Mouse (Mus musculus): Measurements from ENCODE around the gene Egflam.

Gene Egflam

GRCm38 (mm10) chr15:7217273-7217598 is 181.0 kb downstream of the Egflam start:
- no peak for DNase-seq (ENCODE audit: low read depth, low spot score)

DNA sequence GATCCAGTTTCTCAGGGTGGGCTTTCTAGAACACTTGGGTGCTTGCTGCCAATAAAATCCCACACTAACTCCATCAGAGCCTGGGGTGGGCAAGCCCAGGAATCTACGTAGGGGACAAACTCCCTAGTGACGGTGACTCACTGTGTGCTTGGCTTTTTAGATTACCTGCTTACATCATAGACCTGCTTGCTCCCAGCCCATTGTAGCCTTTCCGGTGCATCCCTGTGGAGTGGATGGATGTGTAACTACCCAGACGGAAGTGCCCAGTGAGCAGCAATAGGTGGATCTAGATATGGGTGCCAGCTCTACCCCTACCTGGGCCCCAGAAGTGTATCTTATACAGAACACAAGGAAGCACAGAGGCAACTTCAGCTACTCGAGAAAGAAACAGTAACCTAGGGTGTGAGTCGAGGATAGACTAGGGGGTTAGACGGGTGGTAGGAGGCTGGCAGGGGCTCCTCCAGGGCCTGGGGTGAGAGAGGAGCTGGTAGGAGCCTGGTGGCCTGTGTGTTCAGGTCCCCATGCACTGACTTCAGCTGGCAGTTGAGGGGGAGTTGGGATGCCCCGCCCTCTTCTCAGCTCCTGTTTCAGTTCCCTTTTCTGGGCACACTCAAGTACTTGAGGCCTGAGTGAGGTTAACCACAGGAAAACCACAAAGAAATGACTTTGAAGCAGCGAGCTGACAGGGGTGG is 181.5 kb downstream of the Egflam start:
- DNase-seq (ENCODE audit: low read depth, low spot score) = no peak

DNA sequence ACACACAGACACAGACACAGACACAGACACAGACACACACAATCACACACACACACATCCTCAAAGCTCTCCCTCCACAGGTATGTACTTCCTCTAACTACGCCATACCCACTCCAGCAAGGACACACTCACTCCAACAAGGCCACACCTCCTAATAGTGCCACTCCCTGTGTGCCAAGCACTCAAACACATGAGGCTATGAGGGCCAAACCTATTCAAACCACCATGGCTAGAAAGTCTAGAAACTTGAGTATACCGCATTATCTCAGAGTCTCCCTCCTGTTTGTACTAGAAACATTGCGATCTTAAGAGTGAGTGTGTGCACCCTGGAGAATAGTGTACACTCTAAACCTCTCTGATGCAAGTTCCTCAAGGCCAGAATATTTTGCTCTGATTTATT is 182.3 kb downstream of the Egflam start:
- DNase-seq (ENCODE audit: low read depth, low spot score) = no peak

- DNase-seq (ENCODE audit: low read depth, low spot score) = no peak
These were observed 184.5 kb downstream of the Egflam start for GRCm38 (mm10) chr15:7213683-7214082.

GRCm38 (mm10) chr15:7208180-7208579 is 190.0 kb downstream of the Egflam start:
- no peak for DNase-seq (ENCODE audit: low read depth, low spot score)

DNA sequence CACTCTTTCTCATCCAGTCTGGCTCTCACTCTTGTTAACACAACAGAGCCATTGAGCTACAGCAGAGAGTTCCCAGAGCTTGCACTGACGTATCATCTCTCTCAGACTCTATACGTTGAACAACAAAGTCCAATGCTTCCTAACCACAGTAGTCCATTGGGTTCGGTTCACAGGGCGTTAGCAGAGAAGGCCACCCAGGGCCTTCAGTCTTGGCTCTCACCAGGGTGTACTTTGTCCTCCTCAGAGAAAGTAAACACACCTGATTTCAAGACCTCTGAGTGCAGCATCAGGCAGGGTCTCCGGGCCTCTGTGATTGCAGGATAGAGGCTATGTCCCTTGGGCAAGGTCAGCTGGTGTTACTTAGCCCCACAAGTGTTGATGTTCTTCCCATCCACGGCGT is 190.9 kb downstream of the Egflam start:
- DNase-seq (ENCODE audit: low read depth, low spot score) = no peak

DNA sequence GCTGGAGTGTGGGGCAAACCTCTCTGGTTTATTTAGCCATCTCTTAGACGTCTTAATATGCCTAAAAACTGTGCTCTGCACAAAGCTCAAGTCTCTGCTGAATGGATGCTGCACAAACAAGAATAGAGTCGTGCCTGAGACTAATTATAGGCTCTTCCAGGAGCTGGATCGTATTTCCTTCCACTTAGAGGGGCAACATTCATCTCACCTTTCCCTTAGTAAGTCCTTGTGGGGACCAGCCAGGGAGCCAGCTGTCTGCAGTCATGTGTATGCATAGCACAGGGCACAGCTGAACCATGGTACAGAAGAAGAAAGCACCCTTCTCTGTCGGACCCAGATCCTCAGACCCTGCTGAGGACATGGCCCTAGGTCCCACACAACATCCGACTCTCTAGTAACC is 192.1 kb downstream of the Egflam start:
- DNase-seq (ENCODE audit: low read depth, low spot score) = no peak

- no peak for DNase-seq (ENCODE audit: low read depth, low spot score)
These were observed 193.3 kb downstream of the Egflam start for GRCm38 (mm10) chr15:7204917-7205316.

DNA sequence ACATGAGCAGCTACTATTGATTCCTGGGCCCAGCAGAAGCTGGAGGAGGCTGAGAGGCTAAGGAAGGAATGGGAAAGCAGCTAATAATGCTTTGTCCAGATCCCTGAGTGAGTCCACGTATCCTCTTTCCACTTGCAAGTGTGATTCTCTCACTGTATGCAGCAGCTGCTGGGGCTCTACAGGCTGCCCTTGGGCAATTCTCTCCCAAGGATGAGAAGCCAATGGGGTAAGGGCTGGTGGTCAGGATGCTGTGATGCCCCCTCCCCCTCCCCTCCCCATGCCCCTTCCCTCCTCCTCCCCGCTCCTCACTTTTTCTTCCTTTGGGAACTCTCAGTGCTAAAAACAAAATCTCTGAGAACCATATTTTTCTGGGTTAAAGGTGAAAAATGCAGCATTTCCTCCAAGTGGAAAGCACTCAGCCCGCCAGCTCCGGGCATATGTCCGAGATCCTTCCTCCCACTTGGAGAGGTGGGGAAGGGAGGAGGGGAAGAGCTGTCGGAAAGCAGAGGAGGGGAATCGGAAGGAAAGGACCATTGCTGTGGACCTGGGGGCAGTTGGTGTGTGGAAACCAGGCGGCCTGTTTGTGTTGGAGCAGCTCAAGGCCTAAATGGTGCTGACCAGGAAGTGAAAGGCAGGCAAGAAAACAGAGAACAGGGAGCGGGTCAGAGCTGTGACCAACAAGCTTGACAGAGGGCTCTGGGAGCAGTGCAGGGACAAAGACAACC is 194.4 kb downstream of the Egflam start:
- no peak for DNase-seq (ENCODE audit: low read depth, low spot score)

DNA sequence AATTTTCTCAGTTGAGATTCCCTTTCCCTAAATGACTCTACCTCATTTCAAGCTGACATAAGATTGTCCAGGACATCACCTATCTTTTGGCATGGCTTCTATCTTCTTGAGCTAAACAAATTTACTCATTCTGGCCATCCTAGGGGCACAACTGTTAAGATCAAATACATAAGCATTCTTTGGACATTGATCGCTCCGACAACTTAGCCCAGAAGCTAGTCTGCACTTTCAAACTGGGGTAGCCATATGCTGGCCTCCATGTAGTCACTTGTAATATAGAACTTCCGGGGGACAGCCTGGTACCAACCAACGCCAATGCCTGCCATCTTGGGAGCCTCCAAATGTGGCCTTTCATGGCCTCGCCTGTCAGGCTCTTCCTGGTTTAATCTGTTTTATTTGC is 195.2 kb downstream of the Egflam start:
- DNase-seq (ENCODE audit: low read depth, low spot score) = no peak

DNA sequence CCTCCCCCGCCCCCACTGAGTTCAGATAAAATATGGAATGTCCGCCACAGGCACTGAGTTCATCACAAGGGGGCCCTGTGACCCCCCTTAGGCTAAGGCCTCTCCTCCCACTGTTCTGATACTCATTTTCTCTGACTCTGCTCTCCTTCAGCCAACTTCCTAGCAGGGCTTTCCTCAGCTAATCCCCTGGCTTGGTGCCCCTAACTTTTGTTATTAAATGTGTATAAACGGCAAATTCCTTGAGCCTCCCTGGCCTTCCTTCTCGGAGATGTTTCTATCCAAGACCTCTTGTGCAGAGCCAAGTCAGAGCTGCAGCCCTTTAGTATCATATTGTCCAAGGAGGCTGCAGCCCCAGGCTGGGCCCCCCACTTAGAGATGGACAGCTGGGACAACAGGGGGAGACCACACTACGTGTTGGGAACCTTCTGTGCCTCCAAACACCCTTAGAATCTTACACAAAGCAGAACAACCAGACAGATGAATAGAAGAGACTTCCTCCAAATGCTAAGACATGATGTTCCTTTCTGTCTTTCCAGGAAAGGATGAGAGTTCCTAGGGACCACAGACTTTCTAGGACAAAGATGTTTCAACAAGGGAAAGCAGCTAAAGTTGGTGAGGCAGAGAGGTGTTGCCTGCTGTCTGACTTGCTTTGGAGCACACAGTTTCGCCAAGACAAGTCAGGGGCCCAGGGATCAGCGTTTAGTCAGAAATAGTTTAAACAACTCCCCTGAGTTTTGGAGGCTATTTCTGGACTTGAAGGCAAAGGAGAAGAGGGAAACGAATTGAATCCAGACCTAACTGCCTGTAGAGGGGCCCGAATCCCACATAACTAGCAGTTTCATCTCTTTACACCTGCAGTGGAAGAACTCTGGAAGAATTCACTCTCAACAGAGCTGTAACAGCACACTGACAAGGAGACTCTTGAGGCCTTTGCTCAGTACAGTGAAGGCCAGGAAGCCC is 196.5 kb downstream of the Egflam start:
- DNase-seq (ENCODE audit: low read depth, low spot score) = no peak

- DNase-seq (ENCODE audit: low read depth, low spot score) = no peak
These were observed 197.9 kb downstream of the Egflam start for GRCm38 (mm10) chr15:7200286-7200685.

DNA sequence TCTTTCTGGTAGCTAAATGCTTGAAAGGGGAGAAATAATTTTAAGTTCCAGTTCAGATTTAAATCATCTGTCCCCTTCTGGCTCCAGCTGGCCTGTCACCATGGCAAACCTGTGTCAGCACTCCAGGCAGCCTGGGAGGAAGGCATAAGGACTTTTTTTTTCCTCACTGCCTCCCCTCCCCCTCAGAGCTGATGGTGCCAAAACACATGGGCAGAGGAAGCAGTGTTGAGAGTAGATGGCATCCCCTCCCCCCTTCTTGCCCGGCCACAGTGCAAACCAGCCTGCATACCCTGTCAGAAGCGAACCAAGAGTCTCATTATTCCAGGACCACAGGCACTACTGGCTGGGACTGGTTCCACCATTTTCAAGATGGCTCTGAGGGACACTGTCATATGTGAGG is 199.4 kb downstream of the Egflam start:
- DNase-seq (ENCODE audit: low read depth, low spot score) = no peak

- no peak for DNase-seq (ENCODE audit: low read depth, low spot score)
These were observed 200.3 kb downstream of the Egflam start for GRCm38 (mm10) chr15:7197652-7198445.

DNA sequence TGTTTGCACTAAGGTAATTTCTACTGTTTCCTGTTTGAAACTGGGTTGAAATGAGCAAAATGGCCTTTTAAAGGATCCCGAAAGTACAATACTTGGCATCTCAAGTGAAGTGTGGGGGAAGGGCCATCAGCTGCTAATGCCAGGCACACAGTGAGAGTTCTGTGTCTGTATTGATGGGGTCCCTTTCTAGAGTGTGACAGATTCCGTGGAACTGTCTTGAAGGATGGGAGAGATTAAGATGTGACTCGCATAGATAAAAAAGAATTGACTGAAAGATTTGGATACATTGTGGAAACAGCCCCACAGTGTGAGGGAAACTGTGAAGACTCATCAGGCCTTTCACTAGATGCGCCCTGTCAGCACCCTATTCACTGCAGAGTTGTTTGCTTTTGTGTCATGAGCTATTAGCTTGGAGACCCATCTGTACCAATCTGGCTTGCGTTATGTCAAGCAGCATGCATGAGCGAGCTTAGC is 203.4 kb downstream of the Egflam start:
- no peak for DNase-seq (ENCODE audit: low read depth, low spot score)

DNA sequence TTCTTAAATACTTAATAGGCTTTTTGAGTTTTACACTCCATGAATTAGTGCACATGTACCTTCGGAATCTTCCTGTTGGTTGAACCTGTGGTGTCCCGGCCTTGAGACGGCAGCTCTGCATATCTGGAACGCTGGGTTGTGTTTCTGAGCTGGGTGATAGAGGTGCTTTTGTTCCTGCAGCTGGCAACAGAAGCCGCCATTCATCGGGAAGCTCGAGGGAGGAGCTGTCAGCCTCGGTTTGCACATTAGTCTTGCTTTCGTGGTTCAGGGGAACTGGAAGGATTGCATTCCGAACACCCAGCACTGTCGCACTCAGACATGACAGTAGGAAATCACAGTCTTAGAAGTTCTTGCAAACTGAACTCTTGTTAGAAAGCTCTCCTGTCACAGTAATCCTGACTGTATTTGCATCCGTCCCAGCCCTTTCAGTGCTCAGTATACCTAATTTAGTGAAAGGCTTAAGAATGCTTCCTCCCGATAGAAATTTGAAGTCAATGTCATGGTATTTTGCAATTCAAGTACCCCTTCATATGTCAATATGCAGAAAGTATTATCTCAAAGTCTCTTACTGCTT is 204.0 kb downstream of the Egflam start:
- peak; percentile 30 for DNase-seq (ENCODE audit: low read depth, low spot score)

GRCm38 (mm10) chr15:7192582-7192981 is 205.6 kb downstream of the Egflam start:
- DNase-seq (ENCODE audit: low read depth, low spot score) = no peak

- DNase-seq (ENCODE audit: low read depth, low spot score) = no peak
These were observed 207.1 kb downstream of the Egflam start for GRCm38 (mm10) chr15:7191074-7191473.

DNA sequence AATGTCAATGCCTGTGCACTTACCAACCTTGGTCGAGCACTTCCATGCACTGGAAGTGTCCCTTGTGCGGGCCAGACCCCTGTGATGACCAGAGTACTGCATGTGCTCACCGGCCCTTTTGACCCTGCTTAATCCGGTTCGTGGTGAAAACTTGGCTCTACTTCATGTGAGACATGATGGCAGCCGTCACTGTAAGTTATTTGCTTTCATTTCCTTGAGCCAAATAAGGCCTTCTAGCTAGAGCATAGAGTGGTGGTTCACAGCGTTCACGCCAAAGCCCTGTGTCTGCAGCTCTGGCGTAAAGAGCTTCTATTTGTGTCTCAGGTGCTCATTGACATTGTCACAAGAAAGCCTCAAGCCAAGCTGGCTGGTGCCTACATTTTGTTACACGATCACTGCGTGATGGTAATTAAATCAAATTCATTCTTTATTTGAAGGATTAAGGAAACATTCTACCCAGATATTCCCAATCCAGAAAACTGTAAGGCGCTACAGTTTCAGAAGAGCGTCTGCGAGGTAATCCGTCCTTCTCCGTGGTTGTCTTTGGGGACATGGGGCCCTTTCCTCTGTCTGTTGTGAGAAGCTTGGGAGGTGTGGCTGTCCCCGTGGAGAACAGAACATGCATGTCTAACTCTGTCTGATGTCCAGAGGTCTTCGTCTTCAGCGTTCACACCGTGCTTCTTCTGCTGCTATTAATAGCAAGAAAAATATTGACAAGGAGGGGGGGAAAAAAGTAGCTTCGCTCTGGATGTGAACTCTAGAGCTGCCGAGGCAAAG is 208.3 kb downstream of the Egflam start:
- DNase-seq (ENCODE audit: low read depth, low spot score) = no peak

DNA sequence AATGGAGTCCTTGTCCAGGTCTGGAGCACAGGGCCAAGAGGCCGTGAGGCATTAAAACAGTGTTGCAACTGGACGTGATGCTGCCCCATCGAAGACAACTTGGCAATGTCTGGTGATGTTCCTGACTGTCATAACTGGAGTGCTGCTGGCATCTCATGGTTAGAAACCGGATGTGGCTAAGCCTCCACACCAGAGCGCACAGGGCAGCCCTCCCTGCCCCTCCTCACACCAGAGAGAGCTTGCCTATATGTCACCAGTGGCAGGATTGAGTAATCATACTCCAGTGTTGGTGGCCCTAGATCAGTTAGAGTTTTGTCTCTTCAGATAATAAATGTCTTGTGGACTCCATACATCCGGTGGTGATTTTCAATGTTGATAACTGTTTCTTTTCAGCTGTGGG is 210.5 kb downstream of the Egflam start:
- no peak for DNase-seq (ENCODE audit: low read depth, low spot score)
